Mouse (Mus musculus): ENCODE results near the gene Kctd11.

DNA sequence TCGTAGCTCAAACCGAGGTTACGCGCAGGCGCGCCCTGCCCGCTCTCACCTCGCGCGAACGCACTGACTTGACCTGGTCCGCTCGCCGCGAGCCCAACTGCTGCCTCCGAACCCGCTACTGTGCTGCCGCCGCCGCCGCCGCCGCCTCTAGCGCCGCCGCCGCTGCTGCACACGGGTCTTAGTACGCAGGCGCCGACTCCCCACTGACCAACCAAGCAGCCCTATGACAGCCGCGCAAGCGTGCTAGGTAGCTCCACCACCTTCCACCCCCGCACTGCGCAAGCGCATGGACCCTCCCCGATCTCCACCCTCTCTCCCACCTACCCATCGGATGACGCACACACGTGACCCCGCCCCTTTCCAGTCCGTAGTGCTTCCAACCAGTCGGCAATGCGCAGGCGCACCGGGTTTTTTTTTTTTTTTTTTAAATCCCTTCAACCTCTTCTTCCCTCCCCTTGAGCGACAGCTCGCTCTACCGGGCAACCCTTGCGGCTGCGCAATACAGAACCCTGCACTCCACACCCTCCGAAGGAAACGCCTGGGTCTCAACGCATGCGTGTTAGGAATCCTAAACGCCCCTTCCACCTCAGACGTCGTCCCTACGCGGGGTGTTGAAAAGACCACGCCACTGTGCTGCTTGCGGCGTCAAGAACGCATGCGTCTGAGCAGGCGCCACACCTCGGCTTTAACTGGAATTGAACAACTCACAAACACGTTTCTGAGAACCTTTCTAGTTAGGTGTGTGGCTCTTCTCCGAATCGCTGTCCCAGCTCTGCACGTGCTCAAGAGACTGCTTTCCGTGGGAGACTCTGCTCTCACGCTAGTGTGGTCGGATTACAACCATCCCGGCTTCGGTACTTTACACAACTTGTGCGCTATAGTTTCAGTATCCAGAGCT, 40.2 kb upstream of the Kctd11 start, which contains the start of gene Eif5a:
- TF ChIP-seq POLR2A (IDR thresholded peaks at IDR 0.05; ENCODE audit: control insufficient read depth, extremely low read depth, insufficient read depth, low read length, poor library complexity) = peak; percentile 53
- peak; percentile 78 for TF ChIP-seq CTCF (IDR thresholded peaks at IDR 0.05; ENCODE audit: borderline replicate concordance, control insufficient read depth, extremely low read depth, insufficient read depth, low read length, poor library complexity)

Measured in thymus, adult 2 months (tissue).